Comparison of ENCODE assay signal across 12 mouse cellular contexts in genomic region chr13:37908061-37908460, GRCm38 (mm10).
A peak's percentile ranks its signal among the peaks of the same experiment; 100 is the strongest.
DNase-seq lines count a peak whose midpoint lies in the region; ATAC-seq and TF ChIP-seq lines count a peak whose summit lies in the region.
"Had no signal": no experiment of that assay in that cellular context is flagged by ENCODE, and none has a peak within 500 bp of the region (broad histone marks: within the 10 kb centered on the region; RNA-seq: fewer than 3 reads in every experiment).

No protein-coding gene starts in this region.

- 84% methylated on average over 9 of the region's 9 CpGs for WGBS in heart, embryonic 16.5 days
- WGBS in intestine, embryonic 15.5 days: 58% methylated on average over 9 of the region's 9 CpGs
- WGBS in lung, adult 2 months: 62% methylated on average over 9 of the region's 9 CpGs
- WGBS in liver, embryonic 11.5 days: 80% methylated on average over 9 of the region's 9 CpGs

- no peak for ATAC-seq in heart, embryonic 16.5 days (replicated peaks; ENCODE audit: extremely low read depth, insufficient read depth, low FRiP score)
- ATAC-seq in intestine, embryonic 15.5 days: peak; percentile 60
- no peak for ATAC-seq in megakaryocyte-erythroid progenitor cell, adult 5-6 weeks (replicated peaks; ENCODE audit: low FRiP score, low TSS enrichment, poor library complexity, severe bottlenecking)
- no peak for ATAC-seq in liver, embryonic 11.5 days (replicated peaks; ENCODE audit: low FRiP score)

- no peaks in the 10 kb centered on the region for H3K9me3 ChIP-seq in heart, embryonic 16.5 days (replicated peaks; ENCODE audit: control insufficient read depth, low read length)
- no peaks in the 10 kb centered on the region for H3K9me3 ChIP-seq in intestine, embryonic 15.5 days
- H3K9me3 ChIP-seq in liver, embryonic 11.5 days (ENCODE audit: control insufficient read depth, low read length): no peaks in the 10 kb centered on the region
- H3K9me3 ChIP-seq: embryonic facial prominence, embryonic 12.5 days; heart, embryonic 13.5 days; liver, embryonic 15.5 days; neural tube, embryonic 12.5 days had no signal

- no peak for DNase-seq in heart, adult 9 months (ENCODE audit: low spot score in 2 of 2)
- DNase-seq in lung, adult 2 months: peak; percentile 55
- DNase-seq in thymus, postnatal 10 days (ENCODE audit: low spot score in 2 of 2): peak; percentile 34 to 41
- DNase-seq in liver, embryonic 11.5 days (ENCODE audit: low spot score): no peak
- no peak for DNase-seq in embryo, embryonic 9.5 days (ENCODE audit: extremely low spot score)

- no peak for TF ChIP-seq CTCF in lung, adult 2 months (IDR thresholded peaks at IDR 0.05; ENCODE audit: insufficient read depth, low read length)

- no peak overlapping the region for H3K9ac ChIP-seq in heart, embryonic 16.5 days (ENCODE audit: low read length)
- no peak overlapping the region for H3K9ac ChIP-seq in intestine, embryonic 15.5 days
- no peak overlapping the region for H3K9ac ChIP-seq in liver, embryonic 11.5 days (ENCODE audit: low read depth, low read length)
- H3K9ac ChIP-seq: embryonic facial prominence, embryonic 12.5 days; heart, embryonic 13.5 days; liver, embryonic 15.5 days; neural tube, embryonic 12.5 days had no signal

- no peaks in the 10 kb centered on the region for H3K27me3 ChIP-seq in heart, embryonic 16.5 days (ENCODE audit: control insufficient read depth, insufficient read depth, low read length)
- no peaks in the 10 kb centered on the region for H3K27me3 ChIP-seq in intestine, embryonic 15.5 days (replicated peaks)
- H3K27me3 ChIP-seq in liver, embryonic 11.5 days (replicated peaks; ENCODE audit: control insufficient read depth, insufficient read depth, low read length): no peaks in the 10 kb centered on the region
- H3K27me3 ChIP-seq: embryonic facial prominence, embryonic 12.5 days; heart, embryonic 13.5 days; liver, embryonic 15.5 days; neural tube, embryonic 12.5 days had no signal

- TF ChIP-seq POLR2A in lung, adult 2 months (IDR thresholded peaks at IDR 0.05; ENCODE audit: borderline replicate concordance, extremely low read depth, low read depth, low read length): no peak

- no peak overlapping the region for H3K4me2 ChIP-seq in heart, embryonic 16.5 days (ENCODE audit: low read depth, low read length)
- H3K4me2 ChIP-seq in intestine, embryonic 15.5 days (replicated peaks): no peak overlapping the region
- no peak overlapping the region for H3K4me2 ChIP-seq in liver, embryonic 11.5 days
- H3K4me2 ChIP-seq: embryonic facial prominence, embryonic 12.5 days; heart, embryonic 13.5 days; liver, embryonic 15.5 days; neural tube, embryonic 12.5 days had no signal

- no peak overlapping the region for H3K4me3 ChIP-seq in heart, embryonic 16.5 days (ENCODE audit: low read length)
- H3K4me3 ChIP-seq in intestine, embryonic 15.5 days (replicated peaks): no peak overlapping the region
- H3K4me3 ChIP-seq in lung, adult 2 months (replicated peaks; ENCODE audit: extremely low read depth, low read depth, low read length): no peak overlapping the region
- no peak overlapping the region for H3K4me3 ChIP-seq in liver, embryonic 11.5 days (ENCODE audit: low read depth, low read length)
- H3K4me3 ChIP-seq: embryonic facial prominence, embryonic 12.5 days; heart, embryonic 13.5 days; liver, embryonic 15.5 days; neural tube, embryonic 12.5 days had no signal

- H3K4me1 ChIP-seq in heart, embryonic 16.5 days (ENCODE audit: control insufficient read depth, insufficient read depth, low read length): peaks cover 28% of the 10 kb centered on the region
- H3K4me1 ChIP-seq in intestine, embryonic 15.5 days (replicated peaks): peaks cover 16% of the 10 kb centered on the region; the same call in 1 of the 2 replicates
- peaks cover 16% of the 10 kb centered on the region for H3K4me1 ChIP-seq in lung, adult 2 months (ENCODE audit: control insufficient read depth, insufficient read depth, low read length)
- peaks cover 11% of the 10 kb centered on the region for H3K4me1 ChIP-seq in liver, embryonic 11.5 days (replicated peaks; ENCODE audit: control insufficient read depth, insufficient read depth, low read length)
- H3K4me1 ChIP-seq: neural tube, embryonic 12.5 days had no signal

- H3K36me3 ChIP-seq in heart, embryonic 16.5 days (ENCODE audit: control insufficient read depth, insufficient read depth): peaks cover 48% of the 10 kb centered on the region
- peaks cover 7% of the 10 kb centered on the region for H3K36me3 ChIP-seq in intestine, embryonic 15.5 days
- peaks cover 25% of the 10 kb centered on the region for H3K36me3 ChIP-seq in liver, embryonic 11.5 days (ENCODE audit: control insufficient read depth, insufficient read depth, low read length)

- peak overlapping the region; percentile 27; the same call in 1 of the 2 replicates for H3K27ac ChIP-seq in heart, embryonic 16.5 days (ENCODE audit: low read length)
- peak overlapping the region; percentile 77 for H3K27ac ChIP-seq in intestine, embryonic 15.5 days
- no peak overlapping the region for H3K27ac ChIP-seq in liver, embryonic 11.5 days (ENCODE audit: low read depth, low read length)
- H3K27ac ChIP-seq: embryonic facial prominence, embryonic 12.5 days; heart, embryonic 13.5 days; liver, embryonic 15.5 days; neural tube, embryonic 12.5 days had no signal

Comparison
In these comparisons a context has a peak if more than half of its experiments do, and no peak if none do; other contexts are left out.
1. DNase-seq: peak in lung, adult 2 months (single experiment) and thymus, postnatal 10 days (2 of 2); none in heart, adult 9 months (0 of 2), liver, embryonic 11.5 days (single experiment) and embryo, embryonic 9.5 days (single experiment).